Mouse (Mus musculus) kidney, embryonic 16.5 days (tissue): ENCODE results near the gene Arhgef25. TPM values are rescaled to one million over a fixed set of nuclear protein-coding genes. Genes with fewer than 3 reads are reported as not detected.
A peak's percentile ranks its signal among the peaks of the same experiment; 100 is the strongest.

Experiments
- ATAC-seq: fragments of 200-750 bp; cut with Nextera tagmentation; 2 replicates; pipeline ENCODE4 v1.8.0; 2017; ENCODE audit warnings: moderate TSS enrichment; ENCODE audit not compliant: low FRiP score, low TSS enrichment
- H3K27ac ChIP-seq: fragments of 300-500 bp; sonication (generic); 2 replicates; pipeline ENCODE4 v1.5.1; 2014; ENCODE audit warnings: low read length
- H3K27me3 ChIP-seq: fragments of 300-500 bp; sonication (generic); 2 replicates; pipeline ENCODE4 v1.6.1; 2014; ENCODE audit warnings: low read length, control low read depth, mixed read lengths; ENCODE audit not compliant: insufficient read depth
- H3K36me3 ChIP-seq: fragments of 300-500 bp; sonication (generic); 2 replicates; pipeline ENCODE4 v1.6.1; 2014; ENCODE audit warnings: low read length, control low read depth, mixed read lengths; ENCODE audit not compliant: insufficient read depth
- H3K4me1 ChIP-seq: fragments of 300-500 bp; sonication (generic); 2 replicates; pipeline ENCODE4 v1.6.1; 2014; ENCODE audit warnings: low read length, control low read depth, mixed read lengths; ENCODE audit not compliant: insufficient read depth
- H3K4me2 ChIP-seq: fragments of 300-500 bp; sonication (generic); replicated peaks from 2 replicates; pipeline ENCODE4 v1.6.1; 2014; ENCODE audit warnings: low read depth, low read length
- H3K4me3 ChIP-seq: fragments of 300-500 bp; sonication (generic); 2 replicates; pipeline ENCODE4 v1.5.1; 2014; ENCODE audit warnings: mild to moderate bottlenecking, low read length
- H3K9ac ChIP-seq: fragments of 300-500 bp; sonication (generic); replicated peaks from 2 replicates; pipeline ENCODE4 v1.6.1; 2014; ENCODE audit warnings: low read length
- H3K9me3 ChIP-seq: fragments of 300-500 bp; sonication (generic); 2 replicates; pipeline ENCODE4 v1.6.1; 2016; ENCODE audit warnings: low read length, control low read depth
- WGBS: fragments of 180-500 bp; shearing (Covaris S2); extraction: QIAGEN DNeasy Blood & Tissue Kit; methylation state at CpG from one replicate; pipeline ENCODE4 v1.1.7; 2014; 5-methylcytosine and 5-hydroxymethylcytosine counted together
- polyA plus RNA-seq: library from polyadenylated mRNA; unstranded; fragments of >200 nt; fragmentation: Nextera tagmentation; extraction: Ambion mirVana; gene quantifications from 2 replicates; pipeline ENCODE4 v1.2.1, GENCODE M21; 2015

Arhgef25 gene
- polyA plus RNA-seq, 1 experiment from 2014 or later, result 53.8 TPM

DNA sequence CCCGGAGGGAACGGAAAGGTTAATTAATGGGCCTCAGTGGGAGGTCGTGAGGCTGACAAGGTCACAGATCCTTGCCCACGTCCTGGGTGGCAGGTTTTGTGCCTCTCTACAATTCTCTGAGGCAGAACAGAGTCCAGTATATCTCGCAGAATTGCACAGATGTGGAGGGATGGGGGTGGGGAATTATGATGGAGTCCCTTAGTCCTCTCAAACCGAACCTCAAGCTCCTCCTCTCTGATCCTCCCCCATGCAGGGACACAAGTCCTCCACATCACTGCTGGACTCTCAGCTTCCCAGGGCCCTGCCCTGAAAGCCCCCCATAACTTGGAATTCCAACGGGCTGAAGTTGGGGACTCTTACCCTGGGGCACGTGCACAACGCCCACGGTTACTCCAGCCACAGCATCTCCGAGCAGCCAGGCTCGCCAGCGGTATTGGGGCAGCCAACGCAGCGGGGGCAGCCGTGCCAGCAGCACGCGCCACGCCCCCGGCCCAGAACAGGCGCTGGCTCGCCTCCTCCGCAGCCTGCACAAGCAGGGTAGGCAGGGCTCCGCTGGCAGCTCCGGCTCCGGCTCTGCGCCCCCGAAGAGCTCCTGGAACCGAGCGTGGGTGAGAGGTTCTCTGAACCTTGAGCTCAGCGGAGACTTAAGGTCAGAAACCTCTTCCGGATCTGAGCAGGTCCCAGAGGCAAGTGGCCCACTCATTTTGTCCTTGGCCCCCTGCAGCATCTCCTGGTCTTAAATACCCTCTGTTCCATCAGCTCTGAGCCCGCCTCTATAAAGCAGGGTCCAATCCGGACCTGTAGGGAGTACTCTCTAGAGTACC is 9.8 kb downstream of the Arhgef25 start, which contains the start of gene Slc26a10:
Gene Slc26a10 (minus strand): TSS at position 775 of the 824 bp plus-strand sequence.
- H3K36me3 ChIP-seq, result 0 out of 2 replicates have a peak, but pooled peaks cover 2% of the 10 kb centered on the region
- H3K4me2 ChIP-seq, result peak within 1 kb of the TSS; percentile 52
- WGBS, result 1% methylated on average over 34 of the region's 34 CpGs
- H3K4me3 ChIP-seq, result peak within 1 kb of the TSS; percentile 33
- H3K9me3 ChIP-seq, result no peaks in the 10 kb centered on the region
- H3K9ac ChIP-seq, result peak within 1 kb of the TSS; percentile 34; the same call in 1 of the 2 replicates
- H3K27me3 ChIP-seq, result peaks cover 49% of the 10 kb centered on the region
- peaks cover 37% of the 10 kb centered on the region for H3K4me1 ChIP-seq
- no peak for ATAC-seq
- no peak within 1 kb of the TSS for H3K27ac ChIP-seq

DNA sequence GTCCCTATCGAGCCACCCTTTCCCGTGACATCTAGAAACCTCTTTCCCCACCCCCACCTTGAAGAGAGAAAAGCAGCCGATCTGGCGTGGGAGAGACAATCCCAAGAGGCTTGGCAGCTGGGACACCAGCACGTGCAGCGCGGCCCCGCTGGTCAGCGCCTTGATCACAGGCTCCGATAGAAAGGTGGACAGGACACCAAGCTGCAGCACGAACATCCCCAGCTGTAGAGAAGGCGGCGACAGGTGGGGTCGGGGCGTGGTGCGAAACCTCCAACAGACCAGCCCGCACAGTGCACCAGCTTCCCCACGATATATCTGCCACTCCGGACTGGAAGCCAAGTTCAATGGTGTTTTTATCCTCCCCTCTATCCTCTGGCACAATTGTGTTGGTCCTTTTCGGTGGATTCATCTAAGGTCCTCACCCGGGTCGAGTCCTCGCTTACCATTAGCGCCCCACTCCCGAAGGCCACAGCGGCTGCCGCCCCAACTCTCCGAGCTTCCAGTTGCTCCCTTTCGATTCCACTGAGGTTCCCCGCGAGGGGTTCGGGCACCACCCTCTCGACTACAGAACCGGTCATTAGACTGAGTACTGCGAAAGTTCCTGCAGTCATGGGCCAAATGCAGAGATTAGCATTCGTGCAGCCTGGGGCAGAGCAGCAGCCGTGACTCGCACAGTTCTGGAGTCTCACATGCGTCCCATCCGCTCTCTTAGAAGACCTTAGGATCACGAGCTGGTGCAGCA is 11.4 kb downstream of the Arhgef25 start:
- ATAC-seq, result 0 out of 2 replicates have a peak, but pooled peaks have one; percentile 3
- Histone ChIP-seq H3K4me1 (peaks cover 37% of the 10 kb centered on the region), H3K9ac (no peak overlapping the region), H3K36me3 (0 out of 2 replicates have a peak, but pooled peaks cover 2% of the 10 kb centered on the region), H3K27me3 (peaks cover 49% of the 10 kb centered on the region), H3K4me3 (peak overlapping the region; percentile 39), H3K27ac (no peak overlapping the region), H3K9me3 (no peaks in the 10 kb centered on the region), H3K4me2 (peak overlapping the region; percentile 60)
- 3% methylated on average over 41 of the region's 41 CpGs for whole genome bisulfite sequencing

DNA sequence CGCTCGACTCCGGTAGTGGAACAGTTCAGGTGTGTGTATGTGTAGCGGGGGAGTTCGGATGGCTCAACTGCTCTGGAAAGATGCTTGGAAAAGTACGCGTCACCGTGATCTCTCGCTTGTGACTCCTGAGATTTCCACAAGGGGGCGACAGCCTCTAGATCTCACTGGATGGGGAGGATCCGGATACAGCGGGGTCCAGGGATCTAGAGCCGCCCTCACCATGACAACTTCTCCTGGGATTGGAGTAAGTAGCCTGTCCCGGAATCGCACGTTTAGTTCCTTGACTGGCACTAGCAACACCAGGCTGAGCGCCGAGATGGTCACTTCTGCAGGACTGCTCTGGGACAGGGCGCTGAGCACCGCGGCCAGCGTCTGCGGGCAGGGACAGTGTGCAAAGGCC is 12.2 kb downstream of the Arhgef25 start:
- Histone ChIP-seq H3K9me3 (no peaks in the 10 kb centered on the region), H3K27ac (no peak overlapping the region), H3K36me3 (no peaks in the 10 kb centered on the region), H3K4me2 (peak overlapping the region; percentile 60), H3K4me3 (peak overlapping the region; percentile 39), H3K4me1 (peaks cover 37% of the 10 kb centered on the region), H3K27me3 (peaks cover 46% of the 10 kb centered on the region), H3K9ac (no peak overlapping the region)
- WGBS, result 2% methylated on average over 23 of the region's 23 CpGs
- ATAC-seq, result peak; percentile 60

DNA sequence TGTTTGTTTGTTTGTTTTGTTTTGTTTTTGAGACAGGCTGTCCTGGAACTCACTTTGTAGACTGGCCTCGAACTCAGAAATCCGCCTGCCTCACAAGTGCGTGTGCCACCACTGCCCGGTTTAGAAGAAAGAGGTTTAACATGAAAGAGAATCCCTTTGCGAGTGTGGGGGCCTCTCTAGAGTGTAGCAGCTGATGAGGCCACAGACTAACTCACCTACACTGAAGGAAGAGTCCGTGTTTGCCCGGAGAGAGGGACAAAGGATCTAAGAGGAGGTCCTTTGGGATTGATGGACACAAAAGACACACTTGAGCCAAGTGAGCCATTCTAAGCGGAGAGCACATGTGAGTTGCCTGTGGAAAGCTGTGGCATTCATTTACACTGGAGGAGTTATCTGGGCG is 12.6 kb downstream of the Arhgef25 start:
- peaks cover 46% of the 10 kb centered on the region for H3K27me3 ChIP-seq

DNA sequence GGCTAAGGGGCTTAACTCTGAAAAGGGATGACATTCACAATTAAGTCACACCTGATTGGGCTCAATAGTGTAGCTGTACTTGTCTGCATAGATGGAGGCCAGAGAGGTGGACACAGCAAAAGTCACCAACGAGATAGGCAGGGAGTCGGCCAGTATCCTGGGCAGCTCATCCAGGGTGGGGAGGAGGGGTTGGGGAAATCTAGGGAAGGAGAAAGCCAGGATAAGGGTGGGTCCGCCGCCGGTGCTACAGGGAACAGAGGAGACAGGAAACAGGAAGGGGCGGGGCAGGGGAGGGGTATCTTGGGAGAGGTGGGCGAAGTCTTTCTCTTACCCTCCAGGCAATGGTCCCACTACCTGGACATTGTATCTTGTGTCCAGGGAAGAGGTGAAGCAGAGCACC is 13.1 kb downstream of the Arhgef25 start:
- H3K4me3 ChIP-seq, result peak overlapping the region; percentile 16
- no peak overlapping the region for H3K27ac ChIP-seq
- H3K36me3 ChIP-seq, result no peaks in the 10 kb centered on the region
- ATAC-seq, result no peak
- peaks cover 37% of the 10 kb centered on the region for H3K4me1 ChIP-seq
- H3K27me3 ChIP-seq, result peaks cover 50% of the 10 kb centered on the region
- H3K9me3 ChIP-seq, result no peaks in the 10 kb centered on the region
- H3K9ac ChIP-seq, result no peak overlapping the region; the same call in 1 of the 2 replicates
- 3% methylated on average over 6 of the region's 7 CpGs for WGBS
- peak overlapping the region; percentile 60 for H3K4me2 ChIP-seq

More for the DNA sequence above, 12.6 kb downstream of the Arhgef25 start:
- no peak for ATAC-seq
- Histone ChIP-seq H3K4me3 (peak overlapping the region; percentile 39; the same call in 1 of the 2 replicates), H3K36me3 (no peaks in the 10 kb centered on the region), H3K4me1 (peaks cover 37% of the 10 kb centered on the region), H3K27ac (no peak overlapping the region), H3K4me2 (peak overlapping the region; percentile 60), H3K9ac (no peak overlapping the region), H3K9me3 (no peaks in the 10 kb centered on the region)
- WGBS, result 24% methylated on average over 9 of the region's 9 CpGs

DNA sequence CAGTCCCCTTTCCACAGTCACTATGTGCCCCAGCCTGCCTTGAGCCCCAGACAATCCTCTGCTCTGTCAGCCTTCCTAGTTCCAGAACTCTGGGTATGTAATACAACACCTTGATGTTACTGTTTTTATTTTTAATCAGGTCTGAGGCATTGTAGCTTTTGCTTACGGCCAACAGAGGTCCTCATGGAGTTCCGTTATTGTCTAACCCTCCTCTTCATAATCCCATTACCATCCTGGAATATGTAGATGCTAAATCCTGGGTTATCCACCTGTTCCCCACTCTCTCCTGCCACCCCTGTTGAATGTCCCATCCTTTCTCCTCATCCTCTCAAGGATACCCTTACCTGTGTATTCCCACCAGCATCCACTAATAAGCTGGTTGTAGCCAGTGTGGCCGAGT is 13.7 kb downstream of the Arhgef25 start:
- H3K9me3 ChIP-seq, result no peaks in the 10 kb centered on the region
- no peak overlapping the region for H3K4me2 ChIP-seq
- H3K36me3 ChIP-seq, result no peaks in the 10 kb centered on the region
- H3K4me1 ChIP-seq, result peaks cover 37% of the 10 kb centered on the region
- no peak overlapping the region; the same call in 1 of the 2 replicates for H3K9ac ChIP-seq
- H3K27ac ChIP-seq, result no peak overlapping the region
- ATAC-seq, result no peak
- H3K27me3 ChIP-seq, result peaks cover 49% of the 10 kb centered on the region
- peak overlapping the region; percentile 16; the same call in 1 of the 2 replicates for H3K4me3 ChIP-seq
- WGBS, result 40% methylated on average over 3 of the region's 3 CpGs

DNA sequence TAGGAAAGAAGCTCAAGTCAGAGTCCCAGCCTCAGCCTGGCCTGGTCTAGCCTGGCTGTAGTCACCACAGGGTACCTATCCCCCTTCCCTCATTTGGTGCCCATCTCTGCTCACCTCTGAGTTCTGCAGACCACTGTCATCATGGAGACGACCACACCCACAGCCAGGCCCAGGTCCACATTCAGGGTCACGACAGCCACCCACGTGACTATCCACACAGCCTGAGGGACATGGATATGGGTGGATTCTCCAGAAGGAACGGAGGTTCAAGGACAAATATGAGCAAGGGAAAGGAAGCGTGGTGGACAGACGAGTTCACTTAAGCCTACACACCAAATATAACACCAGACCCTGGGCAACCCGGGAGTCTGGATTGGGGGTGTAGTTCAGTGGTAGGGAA is 15.7 kb downstream of the Arhgef25 start:
- 86% methylated on average over 7 of the region's 7 CpGs for WGBS
- no peaks in the 10 kb centered on the region for H3K36me3 ChIP-seq
- H3K9ac ChIP-seq, result no peak overlapping the region
- H3K27me3 ChIP-seq, result peaks cover 47% of the 10 kb centered on the region
- no peaks in the 10 kb centered on the region for H3K9me3 ChIP-seq
- no peak for ATAC-seq
- H3K4me1 ChIP-seq, result peaks cover 34% of the 10 kb centered on the region
- H3K4me2 ChIP-seq, result no peak overlapping the region
- H3K27ac ChIP-seq, result no peak overlapping the region
- no peak overlapping the region for H3K4me3 ChIP-seq

DNA sequence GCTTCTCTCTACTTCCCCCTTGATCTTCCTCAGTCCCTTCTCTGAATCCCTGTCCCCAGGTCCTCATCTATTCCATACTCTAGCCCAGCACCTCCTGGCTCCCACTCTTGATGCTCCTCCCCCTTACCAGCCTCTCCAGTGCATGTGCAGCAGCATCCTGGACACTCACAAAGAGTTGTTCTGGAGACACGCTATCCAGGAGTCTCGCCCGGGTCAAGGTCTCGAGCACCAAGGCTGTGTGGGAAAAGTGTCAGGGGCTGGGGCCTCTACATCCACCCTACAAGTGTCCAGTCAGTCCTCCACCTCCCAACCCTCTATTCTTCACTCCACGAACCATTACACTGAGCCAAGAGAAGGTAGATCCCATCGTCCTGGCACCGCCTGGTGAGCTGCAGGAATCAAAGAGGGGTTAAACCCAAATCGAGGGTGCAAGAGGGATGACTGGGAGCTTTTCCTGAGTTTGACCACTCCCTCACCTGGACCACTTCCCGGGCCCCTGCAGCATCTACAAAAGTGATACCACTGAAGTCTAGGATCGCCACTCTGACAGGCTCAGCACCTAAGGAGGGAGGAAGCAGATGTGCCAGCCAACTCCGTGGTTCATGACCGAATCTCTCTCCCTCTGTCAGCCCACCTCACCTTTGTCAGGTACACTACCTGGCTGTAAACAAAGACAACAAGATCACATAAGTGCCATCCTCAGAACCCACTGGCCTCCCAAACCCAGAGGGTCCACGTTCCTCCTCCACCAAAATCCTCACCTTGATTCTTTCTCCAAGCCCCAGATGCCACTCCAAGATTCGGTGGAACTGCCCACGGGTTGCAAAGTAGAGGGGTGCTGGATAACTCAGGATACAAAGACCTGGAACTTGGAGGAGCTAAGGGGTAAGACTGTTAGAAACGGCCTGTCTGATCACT is 16.5 kb downstream of the Arhgef25 start:
- Histone ChIP-seq H3K4me3 (no peak overlapping the region), H3K9me3 (no peaks in the 10 kb centered on the region), H3K4me1 (peaks cover 27% of the 10 kb centered on the region), H3K27ac (no peak overlapping the region), H3K27me3 (peaks cover 47% of the 10 kb centered on the region), H3K9ac (no peak overlapping the region), H3K4me2 (no peak overlapping the region), H3K36me3 (no peaks in the 10 kb centered on the region)
- 87% methylated on average over 16 of the region's 16 CpGs for WGBS
- ATAC-seq, result no peak

DNA sequence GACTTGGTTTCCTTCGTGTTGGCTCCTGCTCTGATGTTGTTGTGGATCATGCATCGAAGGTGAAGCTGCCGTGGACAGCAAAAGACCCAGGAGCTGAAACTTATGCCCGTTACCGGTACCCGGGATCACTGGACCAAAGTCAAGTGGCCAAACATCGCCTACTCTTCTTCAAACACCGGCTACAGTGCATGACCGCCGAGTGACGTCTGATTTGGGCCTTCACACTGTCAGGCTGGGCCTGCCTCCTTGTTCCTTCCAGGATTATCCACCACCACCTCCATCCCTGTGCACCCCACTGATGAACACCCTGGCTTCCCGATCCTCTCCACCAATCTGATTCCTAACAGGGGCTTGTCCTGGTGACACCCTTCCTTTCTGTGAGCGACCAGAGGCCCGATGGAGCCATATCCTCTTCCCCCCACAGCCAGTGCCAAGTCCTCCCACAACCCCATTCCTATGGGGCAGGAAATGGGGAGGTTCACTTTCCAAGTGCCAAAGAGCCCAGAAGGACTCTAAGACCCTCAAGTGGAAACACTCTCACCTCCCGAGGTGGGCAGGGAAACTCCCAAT is 18.2 kb downstream of the Arhgef25 start:
- ATAC-seq, result no peak
- H3K36me3 ChIP-seq, result no peaks in the 10 kb centered on the region
- no peak overlapping the region for H3K4me3 ChIP-seq
- no peak overlapping the region for H3K9ac ChIP-seq
- no peak overlapping the region for H3K27ac ChIP-seq
- 82% methylated on average over 15 of the region's 15 CpGs for WGBS
- H3K27me3 ChIP-seq, result peaks cover 50% of the 10 kb centered on the region
- H3K4me1 ChIP-seq, result peaks cover 16% of the 10 kb centered on the region
- no peak overlapping the region for H3K4me2 ChIP-seq
- no peaks in the 10 kb centered on the region for H3K9me3 ChIP-seq
